In genomic region chr10:25385811-25386580, GRCm38 (mm10) we compare ENCODE assay signal across 18 mouse cellular contexts. TPM values are rescaled to one million over a fixed set of nuclear protein-coding genes. Genes with fewer than 3 reads are reported as not detected.
DNase-seq lines count a peak whose midpoint lies in the region; ATAC-seq and TF ChIP-seq lines count a peak whose summit lies in the region.
"Had no signal": no experiment of that assay in that cellular context is flagged by ENCODE, and none has a peak within 500 bp of the region (broad histone marks: within the 10 kb centered on the region; RNA-seq: fewer than 3 reads in every experiment).

No protein-coding gene starts in this region.

- 58% methylated on average over 13 of the region's 13 CpGs for whole genome bisulfite sequencing in heart, embryonic 10.5 days
- 47% methylated on average over 13 of the region's 13 CpGs for WGBS in kidney, embryonic 15.5 days

- H3K9me3 ChIP-seq in heart, embryonic 10.5 days: no peaks in the 10 kb centered on the region
- no peaks in the 10 kb centered on the region for H3K9me3 ChIP-seq in kidney, embryonic 15.5 days (replicated peaks)
- H3K9me3 ChIP-seq: G1E; midbrain, embryonic 12.5 days; stomach, embryonic 15.5 days had no signal

- H3K9ac ChIP-seq in kidney, embryonic 15.5 days: no peak overlapping the region
- H3K9ac ChIP-seq: forebrain, postnatal 0 days; midbrain, embryonic 12.5 days; stomach, embryonic 15.5 days had no signal

- no peak for TF ChIP-seq CTCF in embryonic fibroblast, embryonic 13.5 days (IDR thresholded peaks at IDR 0.05; ENCODE audit: borderline replicate concordance, insufficient read depth, low read length)

- no peak for TF ChIP-seq POLR2A in embryonic fibroblast, embryonic 13.5 days (IDR thresholded peaks at IDR 0.05; ENCODE audit: low read depth, low read length)

- no peaks in the 10 kb centered on the region; the same call in 1 of the 2 replicates for H3K36me3 ChIP-seq in heart, embryonic 10.5 days
- no peaks in the 10 kb centered on the region for H3K36me3 ChIP-seq in kidney, embryonic 15.5 days
- H3K36me3 ChIP-seq: G1E; midbrain, embryonic 12.5 days; stomach, embryonic 15.5 days had no signal

- no peaks in the 10 kb centered on the region for H3K27me3 ChIP-seq in heart, embryonic 10.5 days (ENCODE audit: insufficient read depth, poor library complexity, severe bottlenecking)
- no peaks in the 10 kb centered on the region for H3K27me3 ChIP-seq in kidney, embryonic 15.5 days
- H3K27me3 ChIP-seq: midbrain, embryonic 12.5 days; stomach, embryonic 15.5 days had no signal

- peaks cover 50% of the 10 kb centered on the region for H3K4me1 ChIP-seq in heart, embryonic 10.5 days
- H3K4me1 ChIP-seq in kidney, embryonic 15.5 days: peaks cover 29% of the 10 kb centered on the region
- H3K4me1 ChIP-seq in embryonic fibroblast, embryonic 13.5 days (ENCODE audit: control insufficient read depth, insufficient read depth, low read length): peaks cover 15% of the 10 kb centered on the region

- H3K27ac ChIP-seq in heart, embryonic 10.5 days: peak overlapping the region; percentile 45; the same call in 1 of the 2 replicates
- H3K27ac ChIP-seq in kidney, embryonic 15.5 days: peak overlapping the region; percentile 37
- peak overlapping the region; percentile 63 for H3K27ac ChIP-seq in embryonic fibroblast, embryonic 13.5 days (ENCODE audit: insufficient read depth, low read length)
- H3K27ac ChIP-seq: midbrain, embryonic 12.5 days; stomach, embryonic 15.5 days had no signal

- no peak overlapping the region for H3K4me3 ChIP-seq in heart, embryonic 10.5 days
- no peak overlapping the region for H3K4me3 ChIP-seq in kidney, embryonic 15.5 days (replicated peaks)
- no peak overlapping the region for H3K4me3 ChIP-seq in embryonic fibroblast, embryonic 13.5 days (ENCODE audit: insufficient read depth, low read length)
- H3K4me3 ChIP-seq: midbrain, embryonic 12.5 days; stomach, embryonic 15.5 days had no signal

- peak; percentile 38 for ATAC-seq in kidney, embryonic 15.5 days (replicated peaks; ENCODE audit: low FRiP score)
- ATAC-seq: forebrain, postnatal 0 days; inflammation-experienced regulatory T-cells, adult 6 months had no signal

- no peak for DNase-seq in heart, embryonic 10.5 days (ENCODE audit: low spot score)
- no peak for DNase-seq in heart, adult 9 months (ENCODE audit: low spot score in 2 of 2)
- no peak for DNase-seq in kidney, postnatal 4 days
- peak; percentile 44 for DNase-seq in embryo, embryonic 10.5 days (ENCODE audit: low spot score)
- no peak for DNase-seq in cerebellum, adult 11-12 months
- no peak for DNase-seq in cerebellum, adult 8-10 months
- DNase-seq: adrenal gland, postnatal 25 days; B cell, adult 2 months; forebrain, postnatal 0 days; gastrocnemius, postnatal 25 days; right cerebral cortex, postnatal 4 days; thymus, postnatal 36 days had no signal

- no peak overlapping the region for H3K4me2 ChIP-seq in kidney, embryonic 15.5 days
- H3K4me2 ChIP-seq: midbrain, embryonic 12.5 days; stomach, embryonic 15.5 days had no signal

RNA-seq across cellular contexts. Expression of gene Epb41l2, which starts 26.4 kb away (rescaled TPM):
- polyA plus RNA-seq in heart, embryonic 10.5 days (2016; fragmentation: Nextera tagmentation; extraction: Ambion mirVana): 55.6 and 60.0 TPM in 2 replicates
- polyA plus RNA-seq in kidney, embryonic 15.5 days (2015; fragmentation: Nextera tagmentation; extraction: Ambion mirVana): 66.5 and 67.7 TPM in 2 replicates
- polyA plus RNA-seq in embryonic fibroblast, embryonic 13.5 days (2011; ENCODE audit: insufficient read length, low read depth, missing spikeins): 134 and 138 TPM in 2 replicates
- polyA plus RNA-seq: G1E had no signal
